Mouse (Mus musculus): Measurements from ENCODE around the gene Runx2.

DNA sequence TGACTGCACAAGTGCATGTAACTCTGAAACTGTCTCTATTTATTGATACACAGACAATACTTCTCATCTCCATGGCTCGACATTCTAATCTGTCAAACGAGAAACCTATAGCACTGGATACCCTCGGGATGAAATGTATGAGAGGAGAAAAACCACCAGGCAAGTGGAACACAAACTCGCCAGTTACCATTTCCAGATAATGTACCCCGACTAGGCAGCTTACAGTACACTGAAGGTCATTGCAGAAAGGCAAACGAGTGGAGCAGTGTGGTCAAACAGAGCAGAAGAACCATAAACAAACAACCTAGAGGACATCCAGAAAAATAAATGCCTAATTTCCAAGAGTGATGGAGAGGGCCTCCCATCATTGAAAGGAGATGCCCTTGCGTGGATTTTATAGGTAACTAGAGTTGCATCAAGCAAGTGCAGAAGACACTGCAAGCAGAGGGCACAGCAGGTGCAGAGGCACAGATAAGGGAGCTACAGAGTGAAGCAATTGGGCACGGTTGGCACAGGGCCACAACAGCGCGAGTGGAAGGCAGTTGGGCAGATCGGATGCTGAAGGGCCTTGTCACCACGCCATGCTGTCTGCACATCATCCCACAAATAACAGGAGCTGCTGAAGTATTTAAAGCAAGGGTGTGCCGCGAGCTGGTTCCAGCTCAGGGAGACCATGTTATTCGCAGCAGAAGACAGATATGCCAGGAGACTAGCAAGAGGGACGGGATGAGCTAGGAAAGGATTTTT lies 142.5 kb downstream of the Runx2 start:
- TF ChIP-seq TCF12 (IDR thresholded peaks at IDR 0.05; ENCODE audit: low read depth, low read length) = peak; percentile 89
- 0 out of 2 replicates have a peak, but pooled peaks have one; percentile 25 for TF ChIP-seq SIN3A (IDR thresholded peaks at IDR 0.05; ENCODE audit: low read length)
- no peak for TF ChIP-seq POLR2A (IDR thresholded peaks at IDR 0.05; ENCODE audit: control insufficient read depth in 1 of 2, insufficient read depth in 1 of 2, low read depth in 1 of 2, low read length in 2 of 2, poor library complexity in 1 of 2)
- no peak for TF ChIP-seq CTCF (IDR thresholded peaks at IDR 0.05 in 2 of 3, conservative IDR thresholded peaks at IDR 0.05 in 1 of 3; ENCODE audit: control insufficient read depth in 1 of 3, insufficient read depth in 1 of 3, low read depth in 2 of 3, low read length in 3 of 3, poor library complexity in 1 of 3, severe bottlenecking in 1 of 3)
- TF ChIP-seq NRF1 (IDR thresholded peaks at IDR 0.05; ENCODE audit: insufficient read depth, low read depth, low read length, poor library complexity, severe bottlenecking) = no peak
- TF ChIP-seq EP300 (IDR thresholded peaks at IDR 0.05; ENCODE audit: low read depth in 1 of 2, low read length in 2 of 2) = peak; percentile 87 to 89
- no peak for TF ChIP-seq USF1 (IDR thresholded peaks at IDR 0.05; ENCODE audit: low read depth, low read length)
- TF ChIP-seq MAX (IDR thresholded peaks at IDR 0.05; ENCODE audit: low read length) = no peak
- no peak for TF ChIP-seq MYC (IDR thresholded peaks at IDR 0.05; ENCODE audit: low read depth, low read length)
- TF ChIP-seq ETS1 (IDR thresholded peaks at IDR 0.05; ENCODE audit: low read depth, low read length) = peak; percentile 68
- peak; percentile 85 for TF ChIP-seq TAL1 (IDR thresholded peaks at IDR 0.05; ENCODE audit: low read length)
- TF ChIP-seq E2F4 (IDR thresholded peaks at IDR 0.05; ENCODE audit: borderline replicate concordance, low read depth, low read length) = no peak
- TF ChIP-seq ELF1 (IDR thresholded peaks at IDR 0.05; ENCODE audit: low read depth, low read length) = no peak
